Mouse (Mus musculus): ENCODE results near the gene Abhd5. TPM values are rescaled to one million over a fixed set of nuclear protein-coding genes. Genes with fewer than 3 reads are reported as not detected.

The Abhd5 gene
- polyA plus RNA-seq, 1 experiment from 2014 or later, result 21.2 TPM

- no peak for ATAC-seq
- Histone ChIP-seq H3K27me3 (replicated peaks) (no peaks in the 10 kb centered on the region), H3K9me3 (replicated peaks) (no peaks in the 10 kb centered on the region), H3K4me1 (no peaks in the 10 kb centered on the region), H3K4me2 (no peak overlapping the region), H3K36me3 (peaks cover 54% of the 10 kb centered on the region), H3K27ac (no peak overlapping the region), H3K4me3 (no peak overlapping the region), H3K9ac (no peak overlapping the region)
- 79% methylated on average over 6 of the region's 6 CpGs for WGBS (ENCODE audit: insufficient replicate concordance)
Observed at GRCm38 (mm10) chr9:122382006-122382405, 30.6 kb downstream of the Abhd5 start.

DNA sequence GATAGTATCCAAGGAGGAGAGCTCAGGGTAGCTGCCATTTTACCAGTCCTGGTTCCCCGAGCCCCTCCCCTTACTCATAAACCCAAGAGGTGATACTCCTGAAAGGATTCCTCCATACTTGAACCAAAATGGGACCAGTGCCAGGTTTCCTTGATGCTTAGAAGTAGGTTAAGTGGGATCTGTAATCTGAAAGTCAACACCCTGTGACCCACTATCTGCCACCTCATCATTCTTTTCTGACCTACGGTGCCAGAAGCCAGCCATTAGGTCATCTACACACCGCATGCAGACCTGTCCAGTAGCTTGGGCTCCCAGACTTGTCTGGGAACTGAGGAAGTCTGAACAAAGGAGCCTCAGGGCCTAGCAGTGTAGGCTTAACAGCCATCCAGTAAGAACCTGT lies 34.6 kb downstream of the Abhd5 start:
- Histone ChIP-seq H3K4me1 (no peaks in the 10 kb centered on the region), H3K36me3 (peaks cover 24% of the 10 kb centered on the region), H3K9me3 (replicated peaks) (no peaks in the 10 kb centered on the region), H3K27ac (no peak overlapping the region), H3K9ac (no peak overlapping the region), H3K27me3 (replicated peaks) (no peaks in the 10 kb centered on the region), H3K4me2 (no peak overlapping the region), H3K4me3 (no peak overlapping the region)
- WGBS (ENCODE audit: insufficient replicate concordance), result 80% methylated on average over 3 of the region's 3 CpGs
- no peak for ATAC-seq

- no peak overlapping the region for H3K27ac ChIP-seq
- no peaks in the 10 kb centered on the region for H3K9me3 ChIP-seq (replicated peaks)
- H3K4me3 ChIP-seq, result no peak overlapping the region
- no peak overlapping the region for H3K9ac ChIP-seq
- WGBS (ENCODE audit: insufficient replicate concordance), result 70% methylated on average over 5 of the region's 5 CpGs
- H3K36me3 ChIP-seq, result no peaks in the 10 kb centered on the region
- no peak overlapping the region for H3K4me2 ChIP-seq
- no peaks in the 10 kb centered on the region for H3K4me1 ChIP-seq
- ATAC-seq, result no peak
- H3K27me3 ChIP-seq (replicated peaks), result no peaks in the 10 kb centered on the region
Observed at GRCm38 (mm10) chr9:122389287-122389920, 38.0 kb downstream of the Abhd5 start.

DNA sequence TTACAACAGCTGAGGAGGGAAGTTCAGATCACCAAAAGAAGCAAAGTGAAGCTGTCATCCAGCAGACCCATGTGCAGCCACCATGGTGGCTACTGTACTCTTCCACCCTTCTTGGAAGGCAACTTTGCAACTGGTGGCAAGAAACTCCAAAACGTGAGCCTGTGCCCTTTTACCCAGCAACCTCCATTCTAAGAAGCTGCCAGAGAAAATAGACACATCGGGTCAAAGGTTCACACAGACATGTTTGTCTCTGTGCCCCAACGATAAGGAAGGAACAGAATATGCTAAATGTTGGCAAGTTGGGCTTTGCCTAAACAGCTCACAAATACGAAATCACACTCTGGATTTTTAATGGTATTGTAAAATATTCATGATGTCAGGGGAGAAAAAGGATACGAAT lies 44.4 kb downstream of the Abhd5 start:
- H3K4me2 ChIP-seq, result no peak overlapping the region
- no peaks in the 10 kb centered on the region for H3K4me1 ChIP-seq
- H3K9me3 ChIP-seq (replicated peaks), result no peaks in the 10 kb centered on the region
- no peak overlapping the region for H3K9ac ChIP-seq
- no peak for ATAC-seq
- WGBS (ENCODE audit: insufficient replicate concordance), result 58% methylated on average over 5 of the region's 5 CpGs
- H3K27me3 ChIP-seq (replicated peaks), result no peaks in the 10 kb centered on the region
- H3K4me3 ChIP-seq, result no peak overlapping the region
- no peak overlapping the region for H3K27ac ChIP-seq
- no peaks in the 10 kb centered on the region for H3K36me3 ChIP-seq

DNA sequence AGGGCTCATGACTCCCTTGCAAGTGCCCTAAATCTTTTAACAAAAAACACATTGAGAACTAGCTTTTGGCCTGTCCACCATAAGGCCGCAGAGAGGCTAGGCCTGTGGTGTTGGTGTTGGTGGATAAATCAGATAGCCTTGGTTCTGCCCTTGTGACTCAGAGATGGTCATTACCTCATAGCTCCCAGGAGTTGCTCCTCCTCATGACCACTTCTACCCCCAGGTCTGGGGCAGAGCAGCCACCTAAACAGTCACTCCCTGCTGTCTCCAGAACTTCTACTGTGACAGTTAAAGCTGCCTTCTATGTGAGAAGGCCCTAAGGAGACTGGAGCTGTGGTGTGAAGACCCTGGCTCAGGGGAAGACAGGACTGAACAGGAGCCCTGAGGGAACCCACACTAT lies 45.7 kb downstream of the Abhd5 start:
- Histone ChIP-seq H3K9ac (no peak overlapping the region), H3K9me3 (replicated peaks) (no peaks in the 10 kb centered on the region), H3K36me3 (no peaks in the 10 kb centered on the region), H3K4me3 (no peak overlapping the region), H3K4me2 (no peak overlapping the region), H3K4me1 (no peaks in the 10 kb centered on the region), H3K27me3 (replicated peaks) (no peaks in the 10 kb centered on the region), H3K27ac (no peak overlapping the region)
- 67% methylated on average over 1 of the region's 1 CpGs for WGBS (ENCODE audit: insufficient replicate concordance)
- no peak for ATAC-seq

DNA sequence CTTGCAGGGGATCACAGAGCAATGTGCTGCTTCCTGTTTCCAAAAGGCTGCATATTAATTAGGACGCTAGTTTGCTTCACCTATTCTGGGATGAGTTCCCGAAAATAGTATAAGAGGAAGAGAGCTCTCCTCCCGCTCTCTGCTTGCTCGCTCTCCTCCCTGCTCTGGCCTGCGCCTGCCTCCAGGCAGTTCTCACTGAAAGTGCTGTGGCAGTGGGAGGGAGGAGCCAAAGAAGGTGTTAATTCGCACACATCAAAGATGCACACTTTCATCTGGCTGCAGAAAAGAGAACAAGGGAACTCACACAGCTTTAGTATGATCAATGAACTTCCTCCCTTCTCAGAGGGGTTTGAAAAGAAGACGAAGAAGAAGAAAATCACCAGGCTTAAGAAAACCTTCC lies 47.3 kb downstream of the Abhd5 start:
- WGBS (ENCODE audit: insufficient replicate concordance), result 49% methylated on average over 7 of the region's 7 CpGs
- no peak overlapping the region for H3K27ac ChIP-seq

DNA sequence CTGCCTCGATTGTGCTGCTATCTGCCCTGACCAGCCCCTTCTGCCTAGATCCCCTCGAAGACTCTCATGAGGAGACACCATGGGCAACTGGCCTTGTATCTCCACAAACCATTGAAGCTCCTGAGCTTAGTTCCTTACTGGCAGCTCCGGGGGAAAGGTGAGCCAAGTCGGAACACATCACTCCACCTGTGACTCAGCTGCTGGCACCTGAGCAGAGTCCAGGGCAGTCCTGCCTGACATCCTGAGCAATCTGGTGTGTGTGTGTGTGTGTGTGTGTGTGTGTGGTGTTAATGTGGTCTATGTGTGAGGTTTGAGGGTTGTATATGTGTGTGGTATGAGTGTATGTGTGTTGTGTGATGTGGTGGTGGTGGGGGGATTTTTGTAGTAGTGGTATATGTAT lies 49.8 kb downstream of the Abhd5 start:
- H3K9ac ChIP-seq, result no peak overlapping the region
- no peaks in the 10 kb centered on the region for H3K9me3 ChIP-seq (replicated peaks)
- ATAC-seq, result no peak
- H3K4me1 ChIP-seq, result no peaks in the 10 kb centered on the region
- H3K36me3 ChIP-seq, result no peaks in the 10 kb centered on the region
- H3K4me2 ChIP-seq, result no peak overlapping the region
- H3K27ac ChIP-seq, result no peak overlapping the region
- whole genome bisulfite sequencing (ENCODE audit: insufficient replicate concordance), result 60% methylated on average over 4 of the region's 4 CpGs
- H3K4me3 ChIP-seq, result no peak overlapping the region
- H3K27me3 ChIP-seq (replicated peaks), result no peaks in the 10 kb centered on the region

More for the DNA sequence above, 47.3 kb downstream of the Abhd5 start:
- H3K4me3 ChIP-seq, result no peak overlapping the region
- no peaks in the 10 kb centered on the region for H3K4me1 ChIP-seq
- no peak overlapping the region for H3K4me2 ChIP-seq
- no peak for ATAC-seq
- no peak overlapping the region for H3K9ac ChIP-seq
- H3K27me3 ChIP-seq (replicated peaks), result no peaks in the 10 kb centered on the region
- H3K9me3 ChIP-seq (replicated peaks), result no peaks in the 10 kb centered on the region
- H3K36me3 ChIP-seq, result no peaks in the 10 kb centered on the region

DNA sequence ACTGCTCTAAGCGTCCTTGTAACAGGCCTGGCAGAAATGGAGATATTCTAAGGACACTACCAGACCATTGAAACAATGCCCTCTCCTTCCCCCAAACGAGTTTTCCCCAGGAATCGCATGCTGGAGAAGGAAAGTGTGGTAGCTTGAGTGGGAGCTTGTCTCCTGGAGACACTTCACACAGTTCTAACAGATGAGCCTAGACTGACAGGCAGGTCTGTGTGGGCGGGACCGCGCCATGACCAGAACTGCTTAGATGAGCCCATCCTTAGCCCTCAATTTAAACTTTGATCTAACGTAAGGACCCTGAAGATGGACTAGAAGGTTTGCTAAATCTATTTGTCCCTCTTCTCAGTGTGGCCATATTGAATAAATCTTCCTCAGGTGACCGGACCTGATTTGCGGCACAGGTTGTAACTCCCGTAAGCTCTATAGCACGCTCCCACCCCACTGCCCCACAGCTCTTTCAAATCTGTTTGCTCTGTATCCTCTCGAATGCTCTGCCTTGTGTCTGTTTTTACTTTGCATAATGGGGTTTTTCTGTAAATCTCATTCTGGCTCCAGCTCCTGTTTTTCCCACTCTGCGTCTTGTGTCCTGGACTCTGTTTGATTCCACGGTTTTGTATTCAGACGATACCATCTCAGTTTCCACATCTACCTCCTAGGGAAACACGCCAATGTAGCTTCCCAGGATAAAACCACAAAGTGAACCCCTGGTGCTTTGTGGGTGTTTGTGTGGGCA lies 59.2 kb downstream of the Abhd5 start:
- H3K9me3 ChIP-seq (replicated peaks), result no peaks in the 10 kb centered on the region
- H3K4me1 ChIP-seq, result no peaks in the 10 kb centered on the region
- WGBS (ENCODE audit: insufficient replicate concordance), result 79% methylated on average over 16 of the region's 16 CpGs
- H3K36me3 ChIP-seq, result no peaks in the 10 kb centered on the region
- no peak for ATAC-seq
- H3K4me3 ChIP-seq, result no peak overlapping the region
- H3K27me3 ChIP-seq (replicated peaks), result no peaks in the 10 kb centered on the region
- no peak overlapping the region for H3K4me2 ChIP-seq
- H3K27ac ChIP-seq, result no peak overlapping the region
- no peak overlapping the region for H3K9ac ChIP-seq

- H3K9me3 ChIP-seq (replicated peaks), result no peaks in the 10 kb centered on the region
- H3K27me3 ChIP-seq (replicated peaks), result no peaks in the 10 kb centered on the region
- no peak overlapping the region for H3K4me2 ChIP-seq
- H3K4me1 ChIP-seq, result no peaks in the 10 kb centered on the region
- H3K36me3 ChIP-seq, result no peaks in the 10 kb centered on the region
- no peak overlapping the region for H3K27ac ChIP-seq
- no peak overlapping the region for H3K4me3 ChIP-seq
- no peak overlapping the region for H3K9ac ChIP-seq
- 50% methylated on average over 1 of the region's 1 CpGs for WGBS (ENCODE audit: insufficient replicate concordance)
- no peak for ATAC-seq
Observed at GRCm38 (mm10) chr9:122414648-122415047, 63.2 kb downstream of the Abhd5 start.

DNA sequence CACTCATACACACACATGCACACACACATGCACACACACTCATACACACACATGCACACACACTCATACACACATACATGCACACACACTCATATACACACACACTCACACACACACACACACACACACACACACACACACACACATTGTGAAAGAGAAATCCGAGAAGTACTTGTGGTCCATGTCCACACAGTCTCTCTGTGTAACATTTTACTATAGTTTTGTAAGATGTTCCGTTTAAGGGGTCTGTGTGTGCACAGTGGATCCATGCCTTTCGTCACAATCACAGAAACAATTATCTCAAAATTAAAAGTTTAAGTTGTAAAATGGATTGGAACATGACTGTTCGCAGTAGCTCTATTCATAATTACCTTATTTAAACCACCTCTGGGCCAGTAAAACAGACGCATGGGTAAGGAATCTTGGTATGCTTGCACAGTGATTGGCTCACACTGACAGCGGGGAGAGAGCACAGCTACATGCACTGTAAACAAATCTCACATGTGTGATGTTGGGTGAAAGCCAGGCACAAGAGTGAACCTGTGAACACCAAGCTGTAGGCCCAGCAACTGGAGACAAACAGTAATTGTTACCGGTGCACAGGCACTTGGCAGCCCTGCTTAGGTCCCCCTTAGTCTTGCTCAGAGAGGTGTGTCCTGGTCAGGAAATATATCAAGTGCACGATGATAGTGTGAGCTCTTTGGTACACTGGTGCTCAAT lies 63.8 kb downstream of the Abhd5 start:
- 67% methylated on average over 8 of the region's 8 CpGs for WGBS (ENCODE audit: insufficient replicate concordance)
- Histone ChIP-seq H3K4me1 (no peaks in the 10 kb centered on the region), H3K4me2 (no peak overlapping the region), H3K9ac (no peak overlapping the region), H3K9me3 (replicated peaks) (no peaks in the 10 kb centered on the region), H3K27ac (no peak overlapping the region), H3K27me3 (replicated peaks) (no peaks in the 10 kb centered on the region), H3K36me3 (no peaks in the 10 kb centered on the region), H3K4me3 (no peak overlapping the region)
- ATAC-seq, result no peak

DNA sequence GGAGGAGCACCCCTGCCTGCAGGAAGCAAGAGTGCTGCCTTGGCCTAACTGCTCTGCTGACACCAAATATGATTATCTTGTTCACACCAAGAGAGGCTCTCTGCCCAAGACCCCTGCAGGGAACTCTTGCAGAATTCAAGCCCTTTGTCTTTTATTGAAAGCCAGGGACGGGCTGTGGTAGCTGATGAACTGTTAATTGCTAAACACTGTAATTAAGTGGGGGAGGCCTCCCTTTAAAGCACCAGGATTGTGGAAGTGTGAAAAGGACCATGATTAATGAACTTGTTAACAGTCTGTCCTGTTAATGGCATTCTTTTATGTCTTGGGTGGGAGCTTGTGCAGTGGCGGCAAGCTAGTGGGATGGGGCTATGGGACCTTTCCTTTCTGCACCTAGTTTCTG lies 65.2 kb downstream of the Abhd5 start:
- 45% methylated on average over 2 of the region's 2 CpGs for WGBS (ENCODE audit: insufficient replicate concordance)
- H3K9me3 ChIP-seq (replicated peaks), result no peaks in the 10 kb centered on the region
- H3K9ac ChIP-seq, result no peak overlapping the region
- no peak for ATAC-seq
- H3K4me3 ChIP-seq, result no peak overlapping the region
- H3K27me3 ChIP-seq (replicated peaks), result no peaks in the 10 kb centered on the region
- no peaks in the 10 kb centered on the region for H3K4me1 ChIP-seq
- no peak overlapping the region for H3K4me2 ChIP-seq
- no peak overlapping the region for H3K27ac ChIP-seq
- H3K36me3 ChIP-seq, result no peaks in the 10 kb centered on the region

DNA sequence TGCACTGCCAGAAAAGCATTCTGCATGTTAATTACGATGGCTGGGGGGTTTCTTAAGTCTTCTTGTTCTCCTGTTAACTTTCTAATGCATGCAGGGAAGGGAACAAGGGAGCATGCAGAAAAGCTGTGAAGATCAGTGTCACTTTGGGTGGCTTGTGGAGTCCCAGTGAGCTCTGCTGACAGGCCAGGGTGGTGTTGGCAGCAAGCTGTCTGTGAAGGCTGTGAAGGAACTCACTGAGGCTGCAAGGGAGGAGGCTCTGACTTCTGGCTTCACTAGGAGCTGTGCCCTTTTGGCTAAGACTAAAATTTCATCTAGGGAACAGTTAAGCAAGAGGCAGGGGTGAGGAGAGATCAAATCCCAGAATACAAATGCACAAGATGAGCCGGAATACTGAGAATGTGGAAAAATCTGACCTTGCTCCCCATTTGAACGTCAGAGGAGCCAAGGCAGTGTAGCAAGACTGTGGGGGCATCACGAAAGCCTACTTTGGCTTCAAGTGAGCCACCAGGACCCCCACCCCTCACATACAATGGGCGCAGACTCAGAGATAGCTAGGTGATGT lies 68.9 kb downstream of the Abhd5 start:
- no peak for ATAC-seq
- no peak overlapping the region for H3K27ac ChIP-seq
- H3K4me3 ChIP-seq, result no peak overlapping the region
- H3K4me1 ChIP-seq, result no peaks in the 10 kb centered on the region
- no peak overlapping the region for H3K9ac ChIP-seq
- 56% methylated on average over 5 of the region's 5 CpGs for WGBS (ENCODE audit: insufficient replicate concordance)
- no peak overlapping the region for H3K4me2 ChIP-seq
- peaks cover 9% of the 10 kb centered on the region; the same call in 1 of the 2 replicates for H3K27me3 ChIP-seq (replicated peaks)
- no peaks in the 10 kb centered on the region for H3K9me3 ChIP-seq (replicated peaks)
- H3K36me3 ChIP-seq, result no peaks in the 10 kb centered on the region
